Mouse (Mus musculus) ovary, postnatal 36 days (tissue): ENCODE data around the gene Furin.
"Not testable (repeated sequence)": the region's sequence is repeated elsewhere in the genome, so short reads cannot be mapped to it uniquely, and the experiment has no call there.

ENCODE experiments used
- DNase-seq: peaks from one replicate; pipeline ENCODE4 v3.0.0; 2022; ENCODE audit warnings: low spot score, mixed read lengths

Furin gene

DNA sequence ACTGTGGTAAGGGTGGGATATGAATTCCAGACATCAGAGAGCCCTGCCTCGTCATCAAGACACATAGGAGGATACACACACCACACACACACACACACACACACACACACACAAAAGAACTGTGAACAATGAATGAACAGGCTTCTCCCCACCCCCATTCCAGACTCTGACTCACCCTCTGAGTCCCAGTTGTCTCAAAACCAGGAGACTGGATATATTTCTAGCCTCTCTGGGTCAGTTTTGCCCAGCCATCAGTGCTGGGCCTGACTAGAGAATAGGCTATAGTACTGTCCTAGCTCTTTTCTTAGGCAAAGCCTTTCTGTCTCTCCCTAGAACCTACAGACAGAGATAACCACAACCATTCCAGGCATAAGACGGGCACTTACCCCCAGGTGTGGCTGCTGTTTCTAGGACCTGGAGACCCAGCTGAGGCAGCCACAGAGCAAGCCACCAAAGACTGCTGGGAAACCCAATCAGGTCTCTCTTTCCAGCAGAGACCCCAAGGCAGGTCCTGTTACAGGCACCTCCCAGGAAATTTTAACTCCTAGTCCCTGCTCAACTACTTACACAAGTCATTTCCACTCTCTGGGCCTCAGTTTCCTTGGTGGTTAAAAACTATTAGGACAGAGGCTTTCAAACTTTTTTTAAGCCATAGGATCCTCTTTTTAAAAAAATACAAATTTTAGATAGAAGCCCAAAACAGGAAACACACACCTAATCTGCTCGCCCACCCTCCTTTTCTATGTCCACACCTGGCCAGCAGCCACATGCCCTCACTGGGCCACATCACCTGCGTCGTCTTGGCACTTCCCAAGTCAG, 4.0 kb downstream of the Furin start:
- no peak for DNase-seq

DNA sequence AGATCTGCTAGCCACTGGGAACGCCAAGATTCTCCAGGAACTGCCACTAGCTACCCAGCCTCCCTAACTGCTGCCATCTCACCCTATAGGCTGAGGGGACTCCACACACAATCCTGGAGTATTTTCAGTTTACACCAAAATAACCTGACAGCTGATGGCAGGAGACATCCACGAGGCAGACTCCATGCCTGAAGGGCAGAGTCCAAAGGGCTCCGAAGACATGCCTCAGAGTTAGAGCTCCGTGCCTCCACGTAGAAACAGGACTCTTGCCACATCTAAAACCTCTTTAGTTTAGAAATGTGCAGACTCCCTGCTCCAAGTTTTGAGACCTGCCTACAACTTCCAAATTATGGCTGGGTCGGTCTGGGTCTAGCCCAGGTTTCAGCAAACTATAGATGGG, 4.7 kb downstream of the Furin start:
- DNase-seq, result no peak

DNA sequence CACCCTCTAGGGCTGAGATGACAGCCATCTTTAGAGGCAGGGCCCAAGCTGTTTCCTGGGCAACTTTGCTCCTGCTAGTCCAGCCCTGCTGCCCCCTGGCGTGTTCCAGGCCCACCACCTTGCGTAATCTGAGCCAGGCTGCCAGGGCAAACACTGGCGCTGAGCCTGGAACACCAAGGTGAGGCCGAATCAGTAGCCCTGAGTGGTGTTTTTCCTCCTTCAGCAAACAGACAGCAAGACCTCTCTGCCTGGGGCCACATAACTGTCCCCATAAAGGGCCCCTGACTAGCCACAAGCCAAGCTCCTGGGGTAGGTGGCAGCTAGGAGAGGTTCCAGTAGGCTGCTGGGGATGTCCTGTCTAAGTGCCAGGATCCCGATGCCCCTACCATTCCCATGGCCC, 5.1 kb downstream of the Furin start:
- DNase-seq, result peak; percentile 68

DNA sequence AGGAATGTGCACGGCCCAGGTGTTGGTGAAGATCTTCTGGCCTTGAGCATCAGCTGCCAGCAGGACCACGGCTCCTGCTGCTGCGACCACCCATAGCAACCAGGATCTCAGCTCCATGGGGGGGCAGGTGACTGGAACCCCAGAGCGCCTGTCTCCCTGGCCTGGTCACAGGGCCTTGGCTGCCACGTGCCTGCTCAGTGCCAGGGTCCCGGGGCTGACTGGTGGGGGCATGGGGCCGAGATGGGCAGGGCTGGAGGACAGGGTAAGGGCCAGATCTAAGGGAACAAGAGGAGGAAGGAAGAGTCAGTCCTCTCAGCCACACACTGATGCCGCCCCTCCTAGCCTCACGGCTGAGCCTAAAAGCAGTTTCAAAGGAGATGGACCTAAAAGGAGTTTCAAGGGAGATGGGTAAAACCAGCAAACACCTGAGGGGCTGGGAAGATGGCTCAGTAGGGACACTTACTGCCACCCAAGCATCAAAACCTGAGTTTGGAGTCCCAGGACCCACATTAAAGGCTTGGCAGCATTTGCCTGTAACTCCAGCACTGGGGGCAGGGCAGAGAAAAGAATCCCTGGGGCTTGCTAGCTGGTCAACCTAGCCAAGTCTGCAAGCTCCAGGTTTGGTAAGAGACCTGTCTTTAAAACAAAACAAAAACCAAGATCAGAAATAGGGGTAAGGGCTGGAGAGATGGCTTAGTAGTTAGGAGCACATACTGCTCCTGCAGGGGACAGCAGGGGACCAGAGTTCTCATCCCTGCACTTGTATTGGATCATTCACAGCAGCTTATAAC, 6.4 kb downstream of the Furin start:
- DNase-seq, result no peak

DNA sequence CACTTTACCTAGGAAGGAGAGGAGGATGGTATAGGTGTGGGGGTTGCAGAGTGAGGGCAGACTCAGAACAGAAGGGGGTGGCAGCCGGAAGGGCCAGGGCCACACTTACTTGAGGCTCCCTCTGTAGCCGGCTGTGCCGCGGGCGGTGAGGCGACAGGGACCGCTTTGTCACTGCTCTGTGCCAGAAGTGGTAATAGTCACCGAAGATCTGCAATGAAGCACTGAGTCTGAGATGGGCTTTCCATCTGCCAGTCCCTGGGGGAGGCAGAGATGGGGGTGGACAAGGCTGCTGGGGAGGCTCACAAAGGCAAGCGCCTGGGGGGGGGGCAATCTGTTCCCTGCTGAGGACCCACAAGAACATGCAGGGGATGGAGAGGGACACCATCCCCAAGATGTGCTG, 7.2 kb downstream of the Furin start:
- DNase-seq, result no peak

DNA sequence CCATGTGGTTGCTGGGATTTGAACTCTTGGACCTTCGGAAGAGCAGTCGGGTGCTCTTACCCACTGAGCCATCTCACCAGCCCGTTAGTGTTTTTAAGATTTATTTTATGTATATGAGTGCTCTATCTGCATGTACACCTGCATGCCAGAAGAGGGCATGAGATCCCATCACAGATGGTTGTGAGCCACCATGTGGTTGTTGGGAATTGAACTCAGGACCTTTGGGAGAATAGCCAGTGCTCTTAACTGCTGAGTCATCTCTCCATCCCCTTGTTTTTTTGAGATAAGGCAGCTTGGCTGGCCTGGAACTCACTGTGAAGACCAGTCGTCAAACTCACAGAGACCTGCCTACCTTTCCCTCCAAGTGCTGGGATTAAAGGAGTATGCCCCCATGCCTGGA, 8.8 kb downstream of the Furin start:
- not testable (repeated sequence) for DNase-seq

DNA sequence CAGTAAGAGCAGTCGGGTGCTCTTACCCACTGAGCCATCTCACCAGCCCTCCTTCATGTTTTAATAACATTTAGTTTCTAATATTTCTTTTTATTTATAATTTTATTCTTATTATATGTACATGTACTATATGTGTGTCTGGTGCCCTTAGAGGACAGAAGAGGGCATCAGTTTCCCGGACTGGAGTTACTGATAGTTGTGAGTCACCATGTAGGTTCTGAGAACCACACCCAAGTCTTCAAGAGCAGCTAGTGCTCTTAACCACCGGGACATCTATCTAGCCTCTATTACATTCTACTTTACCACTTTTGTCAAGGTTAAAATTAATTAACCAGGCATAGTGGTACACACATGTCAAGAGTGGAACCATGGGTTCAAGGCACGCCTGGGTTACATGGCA, 10.6 kb downstream of the Furin start:
- no peak for DNase-seq

DNA sequence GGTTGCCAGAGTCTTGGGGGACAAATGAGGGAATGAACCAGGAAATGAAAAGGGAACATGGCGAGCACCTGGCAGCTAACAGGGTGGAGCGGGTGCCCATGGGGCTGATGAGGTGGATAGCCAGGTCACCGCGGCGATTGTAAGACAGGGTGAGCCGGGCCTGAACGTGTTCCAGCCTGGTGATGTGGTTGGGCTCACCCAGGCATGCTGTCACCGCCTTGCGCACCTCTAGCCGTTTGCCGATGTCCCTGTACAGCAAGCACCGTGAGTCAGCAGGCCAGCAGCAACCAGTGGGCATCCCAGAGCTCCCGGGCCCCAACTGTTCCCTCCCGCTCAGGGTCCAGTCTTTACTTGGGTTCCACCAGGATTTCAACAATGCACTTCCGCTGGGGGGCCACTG, 13.1 kb downstream of the Furin start:
- no peak for DNase-seq

DNA sequence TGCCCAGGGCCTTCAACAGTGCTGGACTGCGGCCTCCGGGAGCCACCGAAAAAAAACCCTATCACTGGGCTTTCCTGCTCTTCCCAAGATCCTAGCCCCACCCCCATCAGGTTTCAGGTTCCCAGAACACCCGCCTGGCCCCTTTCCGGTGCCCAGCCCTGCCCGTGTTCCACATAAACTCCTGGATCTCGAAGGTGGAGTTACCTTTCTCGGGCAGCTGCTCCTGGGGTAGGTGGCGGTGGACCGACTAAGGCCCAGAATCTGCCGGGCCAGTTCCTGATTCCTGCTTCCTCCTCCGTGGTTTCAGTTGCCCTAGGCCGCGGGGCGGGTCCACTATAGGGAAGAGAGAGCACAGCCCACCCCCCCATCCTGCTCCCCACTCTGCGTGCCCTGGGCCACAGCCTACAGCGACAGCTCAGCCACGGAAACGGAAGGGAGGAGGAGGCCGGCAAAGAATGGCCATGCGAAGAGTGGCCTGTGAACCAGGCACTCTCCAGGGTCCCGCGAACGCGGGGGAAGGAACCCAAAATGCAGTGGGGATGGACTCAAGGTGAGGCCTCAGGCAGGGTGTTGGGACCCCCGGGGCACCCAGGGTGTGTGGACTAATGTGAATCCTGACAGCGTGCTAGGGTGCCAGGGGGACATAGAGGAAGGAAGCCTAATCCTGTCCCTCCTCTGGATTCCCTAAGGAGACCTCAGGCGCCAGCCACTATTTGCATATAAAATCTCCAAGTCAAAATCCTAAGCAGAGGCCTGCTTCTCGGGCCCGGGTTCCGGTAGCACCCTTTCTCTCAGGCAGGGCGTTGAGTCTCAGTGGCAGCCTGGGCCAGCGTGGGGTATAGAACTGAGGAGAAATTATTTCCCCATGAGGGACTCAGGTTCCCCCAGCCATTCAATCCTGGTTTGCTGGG, 17.3 kb downstream of the Furin start, which contains the start of gene Fes:
Fes (minus strand) TSS at position 314 of the 911 bp plus-strand sequence.
- peak; percentile 55 for DNase-seq

DNA sequence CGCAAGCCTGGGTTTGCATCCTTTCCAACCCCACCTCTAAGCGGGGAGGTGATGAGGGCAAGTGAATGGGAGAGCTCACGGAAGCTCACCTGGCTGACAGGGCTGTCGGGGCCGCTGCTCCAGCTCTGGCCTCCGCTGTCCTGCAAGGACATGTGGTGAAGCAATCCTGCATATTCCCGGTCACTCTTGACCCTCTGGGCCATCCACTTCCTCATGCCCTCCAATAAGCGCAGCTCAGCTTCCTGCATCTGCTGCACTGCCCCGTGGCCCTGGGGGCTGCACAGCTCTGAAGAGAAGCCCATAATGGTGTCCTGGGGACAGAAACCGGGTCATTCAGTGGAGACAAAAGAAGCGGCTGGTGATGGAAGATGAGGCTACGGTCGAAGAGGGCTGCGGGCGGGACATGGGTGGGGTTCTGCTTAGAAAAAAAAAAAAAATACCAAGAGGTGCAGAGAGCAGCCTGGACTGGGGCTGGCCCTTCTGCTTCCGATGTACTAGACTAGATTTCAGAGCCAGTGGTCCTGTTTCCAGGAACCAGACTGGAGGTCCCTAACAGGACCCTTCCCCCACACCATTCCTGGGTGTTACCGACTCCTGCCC, 18.1 kb downstream of the Furin start:
- DNase-seq, result no peak

DNA sequence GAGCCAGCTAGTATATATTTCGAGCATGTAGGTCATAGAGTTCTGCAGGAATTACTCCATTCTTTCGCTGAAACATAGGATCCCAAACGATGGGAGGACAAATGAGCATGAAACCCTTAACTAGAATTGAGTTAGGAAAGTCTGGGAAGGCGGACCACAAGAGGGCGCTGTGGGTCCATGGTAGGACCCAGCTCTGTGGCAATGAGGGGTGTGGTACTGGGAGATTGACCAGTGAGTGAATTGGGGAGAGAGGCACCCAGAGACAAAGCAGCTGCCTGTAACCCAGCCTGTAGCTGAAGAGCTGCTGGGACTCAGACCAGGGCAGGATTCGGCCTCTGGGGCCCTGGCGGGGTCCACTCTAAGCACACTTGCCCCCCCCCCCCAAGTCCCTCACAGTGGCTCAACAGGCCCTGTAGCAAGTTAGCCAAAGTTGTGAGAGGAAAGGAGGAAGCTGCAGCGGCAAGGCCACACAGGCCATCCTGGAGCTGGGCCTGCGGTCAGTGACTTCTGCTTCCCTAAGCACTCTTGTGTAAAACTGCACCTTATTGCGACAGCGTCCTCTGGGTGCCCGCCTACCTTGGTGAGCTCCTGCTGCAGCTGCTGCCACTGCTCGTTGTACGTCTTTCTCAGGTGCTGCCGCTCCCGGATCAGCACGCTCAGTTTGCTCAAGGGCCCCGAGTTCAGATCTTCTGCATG, 18.9 kb downstream of the Furin start:
- DNase-seq, result peak; percentile 86

DNA sequence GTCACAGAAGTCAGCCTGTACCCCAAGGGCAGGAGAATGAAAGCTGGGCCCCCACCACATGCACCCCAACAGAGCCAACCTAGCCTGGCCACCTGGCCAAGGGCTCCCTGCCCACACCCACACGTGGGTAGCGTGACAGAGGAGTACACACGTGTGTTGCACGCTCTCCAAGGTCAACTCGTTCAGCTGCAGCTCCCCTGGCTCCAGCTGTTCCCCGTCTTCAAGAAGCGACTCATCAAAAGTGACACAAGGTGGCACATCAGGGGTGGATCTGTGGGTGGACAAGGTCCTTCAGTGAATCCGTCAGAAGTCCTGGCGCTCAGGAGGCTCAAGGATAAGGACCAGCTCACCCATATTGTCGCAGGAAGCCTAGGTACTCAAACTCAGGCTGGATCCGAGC, 22.3 kb downstream of the Furin start:
- DNase-seq, result no peak

DNA sequence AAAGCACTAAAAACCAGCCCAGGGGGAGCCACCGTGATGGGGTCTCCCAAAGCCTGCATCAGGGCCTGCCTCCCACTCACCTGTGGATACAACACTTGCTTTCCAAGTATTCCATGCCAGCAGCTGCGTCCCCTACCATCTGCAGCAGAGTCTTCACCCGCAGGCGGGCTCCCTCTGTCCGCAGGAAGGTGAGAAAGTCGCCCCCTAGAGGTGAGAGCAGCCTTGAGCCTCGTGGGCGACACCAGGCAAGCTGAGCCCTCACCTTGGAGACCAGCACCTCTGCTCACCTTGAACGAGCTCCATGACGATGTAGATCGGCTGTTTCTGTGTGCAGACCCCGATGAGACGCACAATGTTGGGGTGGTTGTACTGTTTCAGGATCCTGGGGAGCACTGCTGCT, 25.7 kb downstream of the Furin start:
- peak; percentile 43 for DNase-seq

DNA sequence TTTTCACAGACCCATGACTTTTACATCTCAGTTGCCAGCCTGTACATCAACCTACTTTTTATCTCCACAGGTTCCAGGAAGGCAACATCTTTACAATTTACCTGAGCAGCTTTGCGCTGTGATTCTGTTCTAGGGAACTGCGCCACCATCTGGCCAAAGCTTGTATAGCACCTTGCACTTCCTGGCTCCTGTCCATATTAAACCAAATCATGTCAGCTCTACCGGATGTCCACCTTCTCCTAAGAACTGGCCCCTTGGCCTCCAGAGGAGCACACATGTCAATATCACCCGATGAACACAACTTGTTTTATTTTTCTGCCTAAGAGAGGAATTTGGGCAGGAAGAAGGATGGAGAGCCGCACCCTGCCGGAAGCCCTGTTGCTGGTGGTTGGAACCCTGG, 27.8 kb downstream of the Furin start:
- peak; percentile 51 for DNase-seq

DNA sequence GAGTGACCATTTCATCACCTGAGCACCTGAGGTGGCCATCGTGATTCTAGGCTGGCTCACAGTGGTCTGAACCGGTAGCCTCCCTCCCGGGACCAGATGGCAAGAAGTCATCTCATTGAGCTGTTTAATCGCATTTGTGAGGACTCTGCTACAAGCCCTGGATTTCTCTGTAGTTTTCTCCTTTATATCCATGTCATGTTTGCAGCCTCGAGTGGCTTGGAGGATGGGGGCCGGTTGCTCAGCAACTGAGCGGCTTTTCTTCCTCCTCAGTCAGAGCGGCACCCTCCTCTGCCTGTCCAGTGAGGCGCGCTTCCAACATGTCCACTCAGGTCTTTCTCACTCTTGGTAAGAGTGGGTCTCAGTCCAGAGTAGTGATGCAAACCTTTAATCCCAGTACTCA, 29.0 kb downstream of the Furin start:
- no peak for DNase-seq

DNA sequence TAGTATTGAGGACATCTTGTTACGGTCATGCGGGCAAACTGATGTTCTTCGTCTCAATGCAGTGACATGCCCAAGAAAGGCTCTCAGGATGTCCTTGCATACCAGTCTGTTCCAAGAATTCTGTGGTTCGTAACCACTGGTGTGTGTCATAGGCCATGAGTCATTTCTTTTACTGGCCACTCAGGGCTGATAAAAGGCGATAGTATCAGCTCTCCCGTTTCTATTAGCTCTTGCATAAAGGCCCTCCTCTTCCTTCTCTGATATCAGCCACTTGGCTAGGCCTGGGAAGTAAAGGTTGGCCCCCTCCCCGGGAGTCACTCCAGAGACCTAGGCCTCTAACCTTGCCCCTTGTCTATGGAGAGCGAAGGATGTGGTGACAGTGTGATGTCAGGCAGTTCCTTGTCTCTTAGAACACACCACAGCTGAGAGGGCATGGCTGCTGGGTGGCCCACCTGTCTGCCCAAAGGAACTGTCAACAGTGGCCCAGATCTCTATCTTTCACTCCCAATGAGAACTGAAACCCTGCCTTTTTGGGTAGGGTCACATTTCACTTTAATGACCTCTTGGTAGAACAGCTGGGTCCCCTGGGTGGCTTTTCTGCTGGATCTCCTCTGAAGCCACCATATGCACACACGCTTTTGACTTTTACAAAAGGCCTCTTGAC, 29.7 kb downstream of the Furin start:
- no peak for DNase-seq

DNA sequence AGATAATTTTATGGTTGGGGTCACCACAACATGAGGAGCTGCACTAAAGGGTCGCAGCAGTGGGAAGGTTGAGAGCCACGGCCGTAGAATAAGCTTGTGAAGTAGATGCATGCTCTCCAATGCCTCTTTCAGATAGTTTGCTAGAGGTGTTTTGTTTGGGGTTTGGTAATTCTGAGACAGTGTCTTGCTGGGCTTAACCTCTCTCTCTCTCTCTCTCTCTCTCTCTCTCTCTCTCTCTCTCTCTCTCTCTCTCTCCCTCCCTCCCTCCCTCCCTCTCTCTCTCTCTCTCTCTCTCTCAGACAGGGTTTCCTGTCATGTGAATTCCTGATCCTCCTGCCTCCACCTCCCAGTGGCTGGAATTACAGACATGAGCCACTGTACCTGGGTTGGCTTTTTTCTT, 30.5 kb downstream of the Furin start:
- no peak for DNase-seq

DNA sequence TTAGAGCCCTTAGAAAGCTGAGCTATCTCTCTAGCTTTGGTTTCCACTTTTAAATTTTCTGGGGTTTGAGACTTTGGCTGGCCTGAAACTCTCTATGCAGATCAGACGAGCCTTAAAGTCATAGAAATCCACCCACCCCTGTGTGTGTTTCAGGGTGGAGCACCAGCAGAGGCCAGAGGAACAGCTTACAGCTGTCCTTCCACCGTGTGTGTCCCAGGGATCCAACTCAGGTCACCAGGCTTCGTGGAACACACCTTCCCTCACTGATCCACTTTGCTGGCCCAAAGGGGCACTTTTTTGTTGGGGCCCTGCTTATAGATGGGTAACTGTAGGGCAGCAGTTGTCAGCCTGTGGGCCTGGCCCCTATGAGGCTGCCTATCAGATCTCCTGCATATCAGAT, 31.0 kb downstream of the Furin start:
- no peak for DNase-seq

DNA sequence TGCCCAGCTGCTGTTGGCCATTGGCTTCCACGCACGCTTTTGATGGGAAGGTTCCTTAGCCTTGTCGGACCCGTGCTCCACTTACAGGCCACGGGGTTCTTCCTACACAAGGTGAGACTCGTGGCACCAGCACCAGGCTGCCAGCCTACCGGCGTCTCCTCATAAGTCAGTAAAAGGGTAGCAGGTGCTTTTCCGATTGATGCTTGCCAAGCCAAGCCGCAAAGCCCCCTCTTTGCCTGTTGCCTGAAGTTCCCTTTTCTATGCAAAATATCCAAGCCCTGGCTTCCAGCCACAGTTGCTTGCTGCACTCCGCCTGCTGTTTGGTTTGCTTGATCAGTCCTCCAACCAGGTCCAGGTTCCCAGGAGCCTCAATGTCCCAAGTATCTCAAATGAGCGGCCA, 31.4 kb downstream of the Furin start:
- no peak for DNase-seq

DNA sequence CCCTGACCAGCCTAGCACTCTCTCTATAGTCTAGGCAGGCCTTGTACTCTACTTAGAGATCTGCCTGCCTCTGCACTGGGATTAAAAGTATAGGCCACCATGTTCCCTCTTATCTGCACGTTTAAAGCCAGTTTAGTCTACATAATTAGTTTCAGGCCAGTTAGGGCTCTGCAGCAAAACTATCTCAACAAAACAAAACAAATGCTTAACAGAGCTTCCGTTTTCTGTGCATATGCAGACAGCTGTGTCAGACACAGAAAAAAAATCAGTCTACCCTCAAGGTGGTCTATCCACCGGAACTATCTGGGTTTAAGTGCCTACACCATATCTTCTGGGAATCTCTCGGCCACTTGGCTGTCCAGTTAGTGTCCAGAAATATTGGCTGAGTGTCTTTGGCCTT, 31.9 kb downstream of the Furin start:
- no peak for DNase-seq

DNA sequence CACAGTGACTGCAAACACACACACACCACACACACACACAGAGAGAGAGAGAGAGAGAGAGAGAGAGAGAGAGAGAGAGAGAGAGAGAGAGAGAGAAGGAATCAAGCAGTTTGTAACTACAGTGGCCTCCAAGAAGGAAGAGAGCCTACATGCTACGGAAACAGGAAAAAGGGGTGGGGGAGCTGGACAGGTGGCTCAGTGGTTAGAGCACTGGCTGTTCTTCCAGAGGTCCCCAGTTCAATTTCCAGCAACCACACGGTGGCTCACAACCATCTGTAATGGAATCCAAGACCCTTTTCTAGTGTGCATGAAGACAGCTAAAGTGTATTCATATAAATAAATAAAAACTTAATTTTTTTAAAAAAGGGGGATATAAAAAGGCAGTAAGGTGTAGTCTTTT, 32.6 kb downstream of the Furin start:
- DNase-seq, result no peak
